Mouse (Mus musculus) bone marrow, adult 2 months (tissue): Measurements from ENCODE around the gene 1700022I11Rik. TPM values are rescaled to one million over a fixed set of nuclear protein-coding genes. Genes with fewer than 3 reads are reported as not detected.
"Not testable (repeated sequence)": the region's sequence is repeated elsewhere in the genome, so short reads cannot be mapped to it uniquely, and the experiment has no call there.

ENCODE experiments used
- H3K27ac ChIP-seq: fragments of 200-500 bp; 2 replicates; pipeline ENCODE4 v1.5.1; 2012; ENCODE audit warnings: low read depth, mild to moderate bottlenecking, control low read depth, inconsistent platforms, low read length; ENCODE audit not compliant: control insufficient read depth, poor library complexity, insufficient read depth
- H3K4me1 ChIP-seq: fragments of 200-500 bp; 2 replicates; pipeline ENCODE4 v1.6.1; 2011; ENCODE audit warnings: low read length; ENCODE audit not compliant: control insufficient read depth, insufficient read depth
- H3K4me3 ChIP-seq: fragments of 200-500 bp; replicated peaks from 2 replicates; pipeline ENCODE3; 2011; ENCODE audit warnings: mild to moderate bottlenecking, low read depth, low read length, control low read depth; ENCODE audit not compliant: control insufficient read depth
- CTCF ChIP-seq: fragments of 200-500 bp; IDR thresholded peaks from 2 replicates; pipeline ENCODE4 v1.5.1; 2011; ENCODE audit warnings: low read length, control low read depth; ENCODE audit not compliant: control insufficient read depth, insufficient read depth
- POLR2A ChIP-seq: fragments of 200-500 bp; IDR thresholded peaks from 2 replicates; pipeline ENCODE4 v1.6.1; 2011; ENCODE audit warnings: low read depth, mild to moderate bottlenecking, control low read depth, low read length, borderline replicate concordance; ENCODE audit not compliant: control insufficient read depth
- WGBS: fragments of 180-500 bp; shearing (Covaris S2); methylation state at CpG from one replicate; pipeline ENCODE4 v1.1.7; 2018; 5-methylcytosine and 5-hydroxymethylcytosine counted together
- polyA plus RNA-seq: library from polyadenylated mRNA; stranded (reverse); fragments of >200 nt; gene quantifications from 2 replicates; pipeline ENCODE4 v1.2.4, GENCODE M21; 2011; ENCODE audit warnings: low replicate concordance; ENCODE audit not compliant: missing spikeins, insufficient read depth, insufficient read length

1700022I11Rik gene
- polyA plus RNA-seq, 1 experiment: not detected

- TF ChIP-seq POLR2A: peak; percentile 9; the same call in 1 of the 2 replicates
- H3K4me1 ChIP-seq: not testable (repeated sequence)
- Histone ChIP-seq H3K27ac (peak within 1 kb of the TSS; percentile 95), H3K4me3 (peak within 1 kb of the TSS; percentile 99)
- 1% methylated on average over 56 of the region's 56 CpGs for WGBS
These were observed 31.0 kb downstream of the 1700022I11Rik start, which contains the start of gene Vcp for GRCm38 (mm10) chr4:43000141-43000986. TSS of gene Vcp (minus strand) at chr4:43000507.

GRCm38 (mm10) chr4:43001272-43001671 lies 31.9 kb downstream of the 1700022I11Rik start:
- 81% methylated on average over 2 of the region's 2 CpGs for WGBS
- H3K4me1 ChIP-seq: no peaks in the 10 kb centered on the region; the same call in 1 of the 2 replicates
- no peak overlapping the region for H3K27ac ChIP-seq
- TF ChIP-seq POLR2A (no peak), CTCF (no peak)
- H3K4me3 ChIP-seq: no peak overlapping the region

- no peak overlapping the region for H3K27ac ChIP-seq
- 88% methylated on average over 12 of the region's 12 CpGs for WGBS
- no peak for TF ChIP-seq POLR2A
- TF ChIP-seq CTCF: no peak
- no peak overlapping the region for H3K4me3 ChIP-seq
- H3K4me1 ChIP-seq: no peaks in the 10 kb centered on the region; the same call in 1 of the 2 replicates
These were observed 33.5 kb downstream of the 1700022I11Rik start for GRCm38 (mm10) chr4:43002756-43003439.

GRCm38 (mm10) chr4:43004951-43005350 lies 35.5 kb downstream of the 1700022I11Rik start:
- no peak for TF ChIP-seq CTCF
- 87% methylated on average over 3 of the region's 3 CpGs for WGBS

GRCm38 (mm10) chr4:43005765-43006164 lies 36.4 kb downstream of the 1700022I11Rik start:
- WGBS: 53% methylated on average over 2 of the region's 2 CpGs
- Histone ChIP-seq H3K4me1 (no peaks in the 10 kb centered on the region; the same call in 1 of the 2 replicates), H3K27ac (no peak overlapping the region), H3K4me3 (no peak overlapping the region)
- TF ChIP-seq CTCF (0 out of 2 replicates have a peak, but pooled peaks have one; percentile 0), POLR2A (no peak)

More at GRCm38 (mm10) chr4:43004951-43005350, 35.5 kb downstream of the 1700022I11Rik start:
- Histone ChIP-seq H3K4me3 (no peak overlapping the region), H3K27ac (no peak overlapping the region), H3K4me1 (no peaks in the 10 kb centered on the region)

- no peaks in the 10 kb centered on the region; the same call in 1 of the 2 replicates for H3K4me1 ChIP-seq
- under 1% methylated on average over 37 of the region's 37 CpGs for WGBS
- H3K27ac ChIP-seq: peak within 1 kb of the TSS; percentile 55
- H3K4me3 ChIP-seq: peak within 1 kb of the TSS; percentile 99
- TF ChIP-seq POLR2A (peak; percentile 41; the same call in 1 of the 2 replicates), CTCF (no peak)
These were observed 41.0 kb downstream of the 1700022I11Rik start, which contains the start of gene Fancg for GRCm38 (mm10) chr4:43010161-43011038. TSS of gene Fancg (minus strand) at chr4:43010506.

GRCm38 (mm10) chr4:43012091-43012490 lies 42.7 kb downstream of the 1700022I11Rik start:
- no peak for TF ChIP-seq POLR2A
- TF ChIP-seq CTCF: no peak
- Histone ChIP-seq H3K4me3 (no peak overlapping the region), H3K27ac (no peak overlapping the region), H3K4me1 (no peaks in the 10 kb centered on the region; the same call in 1 of the 2 replicates)
- 89% methylated on average over 1 of the region's 1 CpGs for WGBS
